ENCODE assay signal across 27 mouse cellular contexts in the genomic region with DNA sequence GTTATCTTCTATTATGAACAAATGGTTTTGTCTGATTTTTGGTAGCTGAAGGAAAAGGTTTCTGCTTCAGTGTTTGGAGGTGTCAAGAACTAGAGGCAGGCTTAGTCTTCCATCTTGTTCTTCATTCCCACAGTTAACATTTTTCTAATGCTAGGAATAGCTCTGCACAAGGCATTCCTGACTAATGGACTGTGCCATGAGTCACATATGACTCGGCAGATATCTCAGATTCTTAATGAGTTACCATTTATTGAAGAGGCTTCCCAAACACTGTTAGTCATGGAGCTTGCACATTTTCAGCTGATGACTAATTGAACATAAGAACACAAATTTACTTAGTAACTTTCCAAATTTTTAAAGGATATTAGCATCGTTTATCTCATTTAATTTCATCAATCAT. TPM values are rescaled to one million over a fixed set of nuclear protein-coding genes. Genes with fewer than 3 reads are reported as not detected.
A peak's percentile ranks its signal among the peaks of the same experiment; 100 is the strongest.
DNase-seq lines count a peak whose midpoint lies in the region; ATAC-seq and TF ChIP-seq lines count a peak whose summit lies in the region.
"Had no signal": no experiment of that assay in that cellular context is flagged by ENCODE, and none has a peak within 500 bp of the region (broad histone marks: within the 10 kb centered on the region; RNA-seq: fewer than 3 reads in every experiment).

No protein-coding gene starts in this region.

- H3K4me1 ChIP-seq in kidney, postnatal 0 days (replicated peaks; ENCODE audit: insufficient read depth, low read length) = no peaks in the 10 kb centered on the region
- H3K4me1 ChIP-seq in forebrain, embryonic 11.5 days (replicated peaks; ENCODE audit: control insufficient read depth, insufficient read depth, low read length) = no peaks in the 10 kb centered on the region
- H3K4me1 ChIP-seq: embryonic facial prominence, embryonic 13.5 days; heart, embryonic 13.5 days; hindbrain, embryonic 13.5 days; limb, embryonic 12.5 days; liver, embryonic 12.5 days; midbrain, embryonic 10.5 days had no signal

- no peak overlapping the region for H3K9ac ChIP-seq in kidney, postnatal 0 days (ENCODE audit: low read depth, low read length)
- H3K9ac ChIP-seq in forebrain, embryonic 11.5 days (ENCODE audit: low read length) = no peak overlapping the region
- H3K9ac ChIP-seq: embryonic facial prominence, embryonic 13.5 days; heart, embryonic 13.5 days; hindbrain, embryonic 13.5 days; limb, embryonic 12.5 days; liver, embryonic 12.5 days had no signal

- peak; percentile 67; the same call in 1 of the 2 replicates for ATAC-seq in kidney, postnatal 0 days (replicated peaks; ENCODE audit: low FRiP score, low read depth)
- ATAC-seq in forebrain, embryonic 11.5 days (replicated peaks; ENCODE audit: low FRiP score) = no peak
- ATAC-seq: liver, embryonic 12.5 days had no signal

- H3K4me3 ChIP-seq in kidney, postnatal 0 days (replicated peaks; ENCODE audit: low read depth, low read length) = no peak overlapping the region
- no peak overlapping the region for H3K4me3 ChIP-seq in forebrain, embryonic 11.5 days (ENCODE audit: low read depth, low read length)
- H3K4me3 ChIP-seq: embryonic facial prominence, embryonic 13.5 days; heart, embryonic 13.5 days; hindbrain, embryonic 13.5 days; limb, embryonic 12.5 days; liver, embryonic 12.5 days; midbrain, embryonic 10.5 days had no signal

- no peaks in the 10 kb centered on the region for H3K9me3 ChIP-seq in kidney, postnatal 0 days (replicated peaks; ENCODE audit: low read length)
- no peaks in the 10 kb centered on the region for H3K9me3 ChIP-seq in forebrain, embryonic 11.5 days (ENCODE audit: control insufficient read depth, low read length)
- H3K9me3 ChIP-seq: embryonic facial prominence, embryonic 13.5 days; hindbrain, embryonic 13.5 days; liver, embryonic 12.5 days; midbrain, embryonic 10.5 days had no signal

- TF ChIP-seq CTCF in kidney, postnatal 0 days (IDR thresholded peaks at IDR 0.05; ENCODE audit: low read depth) = no peak

- 65% methylated on average over 2 of the region's 2 CpGs for WGBS in kidney, postnatal 0 days
- 88% methylated on average over 2 of the region's 2 CpGs for WGBS in forebrain, embryonic 11.5 days

- no peak overlapping the region for H3K4me2 ChIP-seq in kidney, postnatal 0 days (ENCODE audit: low read length)
- no peak overlapping the region for H3K4me2 ChIP-seq in forebrain, embryonic 11.5 days (ENCODE audit: low read depth, low read length, severe bottlenecking)
- H3K4me2 ChIP-seq: embryonic facial prominence, embryonic 13.5 days; heart, embryonic 13.5 days; hindbrain, embryonic 13.5 days; limb, embryonic 12.5 days; liver, embryonic 12.5 days had no signal

- H3K27ac ChIP-seq in kidney, postnatal 0 days = no peak overlapping the region
- no peak overlapping the region for H3K27ac ChIP-seq in forebrain, embryonic 11.5 days (ENCODE audit: low read depth, low read length)
- H3K27ac ChIP-seq: embryonic facial prominence, embryonic 13.5 days; heart, embryonic 13.5 days; hindbrain, embryonic 13.5 days; limb, embryonic 12.5 days; liver, embryonic 12.5 days; midbrain, embryonic 10.5 days had no signal

- H3K27me3 ChIP-seq in kidney, postnatal 0 days (ENCODE audit: insufficient read depth, low read length) = no peaks in the 10 kb centered on the region
- no peaks in the 10 kb centered on the region for H3K27me3 ChIP-seq in forebrain, embryonic 11.5 days (ENCODE audit: control insufficient read depth, insufficient read depth, low read length)
- H3K27me3 ChIP-seq: embryonic facial prominence, embryonic 13.5 days; heart, embryonic 13.5 days; hindbrain, embryonic 13.5 days; limb, embryonic 12.5 days; liver, embryonic 12.5 days had no signal

- no peaks in the 10 kb centered on the region for H3K36me3 ChIP-seq in kidney, postnatal 0 days (ENCODE audit: insufficient read depth, low read length)
- no peaks in the 10 kb centered on the region for H3K36me3 ChIP-seq in forebrain, embryonic 11.5 days (ENCODE audit: control insufficient read depth, insufficient read depth, low read length)
- H3K36me3 ChIP-seq: embryonic facial prominence, embryonic 13.5 days; heart, embryonic 13.5 days; hindbrain, embryonic 13.5 days; limb, embryonic 12.5 days; liver, embryonic 12.5 days; midbrain, embryonic 10.5 days had no signal

- peak; percentile 46 for DNase-seq in adrenal gland, adult 2 months
- DNase-seq in adrenal gland, postnatal 14 days = no peak
- peak; percentile 14 for DNase-seq in kidney, postnatal 0 days (ENCODE audit: low spot score)
- no peak for DNase-seq in kidney, postnatal 25 days
- DNase-seq in Muller cell, postnatal 12 days (ENCODE audit: inconsistent ontology term) = peak; percentile 91
- peak; percentile 19 for DNase-seq in yolk sac, embryonic 10.5 days (ENCODE audit: low spot score)
- DNase-seq in forebrain, embryonic 11.5 days (ENCODE audit: low spot score) = no peak
- DNase-seq: cerebellum, postnatal 10 days; gastrocnemius, postnatal 10 days; heart, adult 18-20 months; lung, adult 2 months; lung, postnatal 4 days; right cerebral cortex, postnatal 4 days had no signal

RNA-seq across cellular contexts. Expression of gene Lgsn, which starts 19.3 kb away (rescaled TPM):
- total RNA-seq in adrenal gland, adult 2 months (2021) = not detected
- polyA plus RNA-seq in adrenal gland, adult 2 months (2012; rRNA removed) = not detected in 2 replicates
- not detected in 2 replicates for total RNA-seq in adrenal gland, postnatal 14 days (2021)
- not detected in 2 replicates for polyA plus RNA-seq in kidney, postnatal 0 days (2015; fragmentation: Nextera tagmentation; extraction: Ambion mirVana)
- polyA plus RNA-seq in forebrain, embryonic 11.5 days (2014; fragmentation: Nextera tagmentation; extraction: Ambion mirVana) = not detected in 2 replicates
- total RNA-seq: gastrocnemius, postnatal 10 days; heart, adult 18-20 months; heart, postnatal 25 days; layer of hippocampus, postnatal 25 days; left cerebral cortex, postnatal 10 days; midbrain, postnatal 0 days; neutrophil, adult 5-6 weeks had no signal
- polyA plus RNA-seq: brain, embryonic 14.5 days; embryonic facial prominence, embryonic 13.5 days; heart, embryonic 13.5 days; hindbrain, embryonic 13.5 days; intestine, embryonic 14.5 days; limb, embryonic 12.5 days; liver, embryonic 12.5 days; midbrain, embryonic 10.5 days; midbrain, postnatal 0 days; stomach, embryonic 16.5 days had no signal

Comparison
In these comparisons a context has a peak if more than half of its experiments do, and no peak if none do; other contexts are left out.
1. DNase-seq: peak in adrenal gland, adult 2 months (single experiment), kidney, postnatal 0 days (single experiment), Muller cell, postnatal 12 days (single experiment) and yolk sac, embryonic 10.5 days (single experiment); none in adrenal gland, postnatal 14 days (single experiment), kidney, postnatal 25 days (0 of 2) and forebrain, embryonic 11.5 days (single experiment).